Mouse (Mus musculus): ENCODE data around the gene Nr2c1.

GRCm38 (mm10) chr10:94172137-94172536, 24.3 kb downstream of the Nr2c1 start:
- TF ChIP-seq CTCF (IDR thresholded peaks at IDR 0.05; ENCODE audit: low read depth, low read length), result no peak
- TF ChIP-seq POLR2A (IDR thresholded peaks at IDR 0.05; ENCODE audit: borderline replicate concordance, low read depth, low read length), result no peak

Measured in bone marrow macrophage, adult 2 months (primary cell).